Comparison of ENCODE assay signal across 7 mouse cellular contexts in the genomic region with DNA sequence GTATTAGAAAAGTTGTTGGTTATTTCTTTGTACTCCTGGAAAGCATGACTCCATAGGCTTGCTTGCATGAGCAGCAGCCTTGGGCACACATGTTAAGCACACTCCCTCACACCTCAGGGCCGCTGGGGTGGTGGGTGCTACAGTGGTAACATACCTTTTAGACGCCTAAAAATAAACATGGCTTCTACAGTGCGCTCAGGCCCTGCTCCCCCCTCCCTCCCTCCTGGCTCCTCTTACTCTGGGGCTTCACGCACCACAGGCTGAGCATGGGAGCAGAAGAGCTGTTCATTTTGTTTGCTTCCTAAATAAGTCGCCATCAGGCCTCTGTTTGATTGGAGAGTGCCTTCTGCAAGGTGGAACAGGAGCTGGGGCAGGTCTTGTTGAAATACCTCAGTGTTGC. TPM values are rescaled to one million over a fixed set of nuclear protein-coding genes. Genes with fewer than 3 reads are reported as not detected.
A peak's percentile ranks its signal among the peaks of the same experiment; 100 is the strongest.
DNase-seq lines count a peak whose midpoint lies in the region; ATAC-seq lines count a peak whose summit lies in the region.

No protein-coding gene starts in this region.

- peak overlapping the region; percentile 81 for H3K4me2 ChIP-seq in embryonic facial prominence, embryonic 15.5 days (replicated peaks)
- H3K4me2 ChIP-seq in hindbrain, embryonic 15.5 days = peak overlapping the region; percentile 93
- peak overlapping the region; percentile 99 for H3K4me2 ChIP-seq in midbrain, embryonic 13.5 days (replicated peaks)

- peaks cover 53% of the 10 kb centered on the region for H3K36me3 ChIP-seq in megakaryocyte, embryonic 14.5 days (replicated peaks; ENCODE audit: low read length)
- H3K36me3 ChIP-seq in embryonic facial prominence, embryonic 15.5 days = peaks cover 43% of the 10 kb centered on the region
- peaks cover 35% of the 10 kb centered on the region for H3K36me3 ChIP-seq in hindbrain, embryonic 15.5 days
- peaks cover 33% of the 10 kb centered on the region for H3K36me3 ChIP-seq in midbrain, embryonic 13.5 days

- H3K27ac ChIP-seq in embryonic facial prominence, embryonic 15.5 days (replicated peaks) = peak overlapping the region; percentile 100; the same call in 1 of the 2 replicates
- peak overlapping the region; percentile 99 for H3K27ac ChIP-seq in hindbrain, embryonic 15.5 days (replicated peaks)
- peak overlapping the region; percentile 49; the same call in 1 of the 2 replicates for H3K27ac ChIP-seq in midbrain, embryonic 13.5 days

- H3K9me3 ChIP-seq in megakaryocyte, embryonic 14.5 days = no peaks in the 10 kb centered on the region
- no peaks in the 10 kb centered on the region for H3K9me3 ChIP-seq in embryonic facial prominence, embryonic 15.5 days (replicated peaks)
- no peaks in the 10 kb centered on the region for H3K9me3 ChIP-seq in hindbrain, embryonic 15.5 days
- no peaks in the 10 kb centered on the region for H3K9me3 ChIP-seq in midbrain, embryonic 13.5 days

- 3% methylated on average over 5 of the region's 5 CpGs for WGBS in embryonic facial prominence, embryonic 15.5 days
- WGBS in hindbrain, embryonic 15.5 days = 9% methylated on average over 5 of the region's 5 CpGs
- 13% methylated on average over 5 of the region's 5 CpGs for WGBS in midbrain, embryonic 13.5 days

- H3K27me3 ChIP-seq in megakaryocyte, embryonic 14.5 days (replicated peaks) = no peaks in the 10 kb centered on the region
- no peaks in the 10 kb centered on the region for H3K27me3 ChIP-seq in embryonic facial prominence, embryonic 15.5 days
- H3K27me3 ChIP-seq in hindbrain, embryonic 15.5 days = no peaks in the 10 kb centered on the region
- H3K27me3 ChIP-seq in midbrain, embryonic 13.5 days = no peaks in the 10 kb centered on the region

- H3K4me3 ChIP-seq in megakaryocyte, embryonic 14.5 days (replicated peaks) = peak overlapping the region; percentile 99
- peak overlapping the region; percentile 99 for H3K4me3 ChIP-seq in embryonic facial prominence, embryonic 15.5 days (replicated peaks)
- peak overlapping the region; percentile 98 for H3K4me3 ChIP-seq in hindbrain, embryonic 15.5 days
- peak overlapping the region; percentile 100 for H3K4me3 ChIP-seq in midbrain, embryonic 13.5 days (replicated peaks)

- peak overlapping the region; percentile 100 for H3K9ac ChIP-seq in embryonic facial prominence, embryonic 15.5 days
- H3K9ac ChIP-seq in hindbrain, embryonic 15.5 days = peak overlapping the region; percentile 87
- H3K9ac ChIP-seq in midbrain, embryonic 13.5 days (replicated peaks) = peak overlapping the region; percentile 100

- ATAC-seq in megakaryocyte, adult 5-6 weeks (ENCODE audit: poor library complexity, severe bottlenecking) = no peak
- no peak for ATAC-seq in embryonic facial prominence, embryonic 15.5 days (ENCODE audit: insufficient number of reproducible peaks, low FRiP score, low TSS enrichment, low read depth)
- no peak for ATAC-seq in hindbrain, embryonic 15.5 days (ENCODE audit: low FRiP score, low read depth)
- ATAC-seq in midbrain, embryonic 13.5 days = no peak

- H3K4me1 ChIP-seq in megakaryocyte, embryonic 14.5 days = peaks cover 64% of the 10 kb centered on the region
- peaks cover 28% of the 10 kb centered on the region for H3K4me1 ChIP-seq in embryonic facial prominence, embryonic 15.5 days
- peaks cover 32% of the 10 kb centered on the region for H3K4me1 ChIP-seq in hindbrain, embryonic 15.5 days (replicated peaks)
- peaks cover 54% of the 10 kb centered on the region for H3K4me1 ChIP-seq in midbrain, embryonic 13.5 days (replicated peaks)

- no peak for DNase-seq in frontal cortex, postnatal 36 days (ENCODE audit: low spot score in 2 of 2)
- DNase-seq in layer of hippocampus, adult 18-20 months (ENCODE audit: low spot score in 2 of 2) = no peak

RNA-seq across cellular contexts. Expression of a gene that starts 2.0 kb away (rescaled TPM):
- 30.0 and 46.8 TPM in 2 replicates for polyA plus RNA-seq in megakaryocyte, embryonic 14.5 days (2012; ENCODE audit: insufficient read depth, low replicate concordance)
- total RNA-seq in megakaryocyte, adult 5-6 weeks (2015) = 73.7 and 74.9 TPM in 2 replicates
- total RNA-seq in megakaryocyte, adult 5-6 weeks (2017) = 111 and 119 TPM in 2 replicates
- polyA plus RNA-seq in embryonic facial prominence, embryonic 15.5 days (2015; fragmentation: Nextera tagmentation; extraction: Ambion mirVana) = 28.7 and 30.4 TPM in 2 replicates
- polyA plus RNA-seq in hindbrain, embryonic 15.5 days (2015; fragmentation: Nextera tagmentation; extraction: Ambion mirVana) = 31.7 and 33.1 TPM in 2 replicates
- polyA plus RNA-seq in midbrain, embryonic 13.5 days (2015; fragmentation: Nextera tagmentation; extraction: Ambion mirVana) = 34.2 and 34.5 TPM in 2 replicates
- 100 to 1,000 TPM; 178 to 183 TPM for total RNA-seq in layer of hippocampus, adult 18-20 months (2021)

RNA-seq across cellular contexts. Expression of a gene that starts 7.4 kb away (rescaled TPM):
- polyA plus RNA-seq in megakaryocyte, embryonic 14.5 days (2012; ENCODE audit: insufficient read depth, low replicate concordance) = 10.6 and 13.2 TPM in 2 replicates
- 35.6 and 39.9 TPM in 2 replicates for total RNA-seq in megakaryocyte, adult 5-6 weeks (2015)
- total RNA-seq in megakaryocyte, adult 5-6 weeks (2017) = 32.1 and 33.2 TPM in 2 replicates
- 37.0 and 42.2 TPM in 2 replicates for polyA plus RNA-seq in embryonic facial prominence, embryonic 15.5 days (2015; fragmentation: Nextera tagmentation; extraction: Ambion mirVana)
- 49.4 and 54.2 TPM in 2 replicates for polyA plus RNA-seq in hindbrain, embryonic 15.5 days (2015; fragmentation: Nextera tagmentation; extraction: Ambion mirVana)
- polyA plus RNA-seq in midbrain, embryonic 13.5 days (2015; fragmentation: Nextera tagmentation; extraction: Ambion mirVana) = 52.6 and 57.6 TPM in 2 replicates
- total RNA-seq in layer of hippocampus, adult 18-20 months (2021) = 10 to 100 TPM; 57.0 to 58.4 TPM

RNA-seq across cellular contexts. Expression of a gene that starts 22.2 kb away (rescaled TPM):
- 5.6 and 22.1 TPM in 2 replicates for polyA plus RNA-seq in megakaryocyte, embryonic 14.5 days (2012; ENCODE audit: insufficient read depth, low replicate concordance)
- 0.11 and 0.25 TPM in 2 replicates for total RNA-seq in megakaryocyte, adult 5-6 weeks (2015)
- 0.12 and 0.37 TPM in 2 replicates for total RNA-seq in megakaryocyte, adult 5-6 weeks (2017)
- 1.7 and 1.8 TPM in 2 replicates for polyA plus RNA-seq in embryonic facial prominence, embryonic 15.5 days (2015; fragmentation: Nextera tagmentation; extraction: Ambion mirVana)
- polyA plus RNA-seq in hindbrain, embryonic 15.5 days (2015; fragmentation: Nextera tagmentation; extraction: Ambion mirVana) = 3.9 and 4.3 TPM in 2 replicates
- 1.2 and 1.9 TPM in 2 replicates for polyA plus RNA-seq in midbrain, embryonic 13.5 days (2015; fragmentation: Nextera tagmentation; extraction: Ambion mirVana)
- 10 to 100 TPM; 66.6 to 84.3 TPM for total RNA-seq in layer of hippocampus, adult 18-20 months (2021)

RNA-seq across cellular contexts. Expression of a gene that starts 39.3 kb away (rescaled TPM):
- polyA plus RNA-seq in megakaryocyte, embryonic 14.5 days (2012; ENCODE audit: insufficient read depth, low replicate concordance) = 0.29 TPM in 1 of 2 replicates, not detected in the other
- 0.25 and 0.49 TPM in 2 replicates for total RNA-seq in megakaryocyte, adult 5-6 weeks (2015)
- 0.51 TPM in 1 of 2 replicates, not detected in the other for total RNA-seq in megakaryocyte, adult 5-6 weeks (2017)
- 13.0 and 13.9 TPM in 2 replicates for polyA plus RNA-seq in embryonic facial prominence, embryonic 15.5 days (2015; fragmentation: Nextera tagmentation; extraction: Ambion mirVana)
- polyA plus RNA-seq in hindbrain, embryonic 15.5 days (2015; fragmentation: Nextera tagmentation; extraction: Ambion mirVana) = 10.5 and 13.1 TPM in 2 replicates
- polyA plus RNA-seq in midbrain, embryonic 13.5 days (2015; fragmentation: Nextera tagmentation; extraction: Ambion mirVana) = 4.7 and 5.8 TPM in 2 replicates
- 100 to 1,000 TPM; 196 to 203 TPM for total RNA-seq in layer of hippocampus, adult 18-20 months (2021)

RNA-seq across cellular contexts. Expression of a gene that starts 56.9 kb away (rescaled TPM):
- 37.6 and 38.9 TPM in 2 replicates for polyA plus RNA-seq in megakaryocyte, embryonic 14.5 days (2012; ENCODE audit: insufficient read depth, low replicate concordance)
- 10.0 and 11.6 TPM in 2 replicates for total RNA-seq in megakaryocyte, adult 5-6 weeks (2015)
- total RNA-seq in megakaryocyte, adult 5-6 weeks (2017) = 8.0 and 9.0 TPM in 2 replicates
- 51.0 and 51.2 TPM in 2 replicates for polyA plus RNA-seq in embryonic facial prominence, embryonic 15.5 days (2015; fragmentation: Nextera tagmentation; extraction: Ambion mirVana)
- 136 and 138 TPM in 2 replicates for polyA plus RNA-seq in hindbrain, embryonic 15.5 days (2015; fragmentation: Nextera tagmentation; extraction: Ambion mirVana)
- polyA plus RNA-seq in midbrain, embryonic 13.5 days (2015; fragmentation: Nextera tagmentation; extraction: Ambion mirVana) = 99.6 and 106 TPM in 2 replicates
- total RNA-seq in layer of hippocampus, adult 18-20 months (2021) = 1,000 to 10,000 TPM; 1,110 to 1,111 TPM

Comparison
In these comparisons a context has a peak if more than half of its experiments do, and no peak if none do; other contexts are left out.
1. H3K27ac ChIP-seq: peak in every context shown above with its lines; median percentile 100 in embryonic facial prominence, embryonic 15.5 days; 99 in hindbrain, embryonic 15.5 days; 49 in midbrain, embryonic 13.5 days.